Mouse (Mus musculus): ENCODE data around the gene Drc3. TPM values are rescaled to one million over a fixed set of nuclear protein-coding genes. Genes with fewer than 3 reads are reported as not detected.
A peak's percentile ranks its signal among the peaks of the same experiment; 100 is the strongest.

Drc3 gene
- polyA plus RNA-seq, 1 experiment from 2014 or later = 11.2 TPM

GRCm38 (mm10) chr11:60368909-60369308, 15.8 kb downstream of the Drc3 start:
- no peak for ATAC-seq (ENCODE audit: low read depth)
- H3K36me3 ChIP-seq (ENCODE audit: control insufficient read depth, insufficient read depth, low read length) = no peaks in the 10 kb centered on the region
- peaks cover 4% of the 10 kb centered on the region; the same call in 1 of the 2 replicates for H3K4me1 ChIP-seq (replicated peaks; ENCODE audit: control insufficient read depth, insufficient read depth, low read length)
- H3K27ac ChIP-seq (ENCODE audit: low read length) = no peak overlapping the region
- 66% methylated on average over 4 of the region's 4 CpGs for WGBS
- H3K9me3 ChIP-seq (ENCODE audit: control insufficient read depth, low read length) = no peaks in the 10 kb centered on the region
- no peak overlapping the region for H3K9ac ChIP-seq (ENCODE audit: low read length)
- no peak overlapping the region for H3K4me2 ChIP-seq (ENCODE audit: low read depth, low read length)
- no peak overlapping the region for H3K4me3 ChIP-seq (ENCODE audit: low read length)
- H3K27me3 ChIP-seq (ENCODE audit: control insufficient read depth, insufficient read depth, low read depth, low read length) = no peaks in the 10 kb centered on the region

GRCm38 (mm10) chr11:60369448-60369847, 16.3 kb downstream of the Drc3 start:
- Histone ChIP-seq H3K27ac (ENCODE audit: low read length) (no peak overlapping the region), H3K9me3 (ENCODE audit: control insufficient read depth, low read length) (no peaks in the 10 kb centered on the region), H3K4me3 (ENCODE audit: low read length) (no peak overlapping the region), H3K4me1 (replicated peaks; ENCODE audit: control insufficient read depth, insufficient read depth, low read length) (peaks cover 4% of the 10 kb centered on the region; the same call in 1 of the 2 replicates), H3K27me3 (ENCODE audit: control insufficient read depth, insufficient read depth, low read depth, low read length) (no peaks in the 10 kb centered on the region), H3K36me3 (ENCODE audit: control insufficient read depth, insufficient read depth, low read length) (no peaks in the 10 kb centered on the region), H3K4me2 (ENCODE audit: low read depth, low read length) (no peak overlapping the region), H3K9ac (ENCODE audit: low read length) (no peak overlapping the region)
- ATAC-seq (ENCODE audit: low read depth) = no peak
- WGBS = 58% methylated on average over 4 of the region's 4 CpGs

GRCm38 (mm10) chr11:60370431-60370830, 17.3 kb downstream of the Drc3 start:
- H3K36me3 ChIP-seq (ENCODE audit: control insufficient read depth, insufficient read depth, low read length) = no peaks in the 10 kb centered on the region
- no peak overlapping the region for H3K4me3 ChIP-seq (ENCODE audit: low read length)
- WGBS = 83% methylated on average over 13 of the region's 13 CpGs
- H3K4me1 ChIP-seq (replicated peaks; ENCODE audit: control insufficient read depth, insufficient read depth, low read length) = peaks cover 4% of the 10 kb centered on the region; the same call in 1 of the 2 replicates
- no peak for ATAC-seq (ENCODE audit: low read depth)
- no peak overlapping the region for H3K27ac ChIP-seq (ENCODE audit: low read length)
- H3K9me3 ChIP-seq (ENCODE audit: control insufficient read depth, low read length) = no peaks in the 10 kb centered on the region
- H3K9ac ChIP-seq (ENCODE audit: low read length) = no peak overlapping the region
- no peaks in the 10 kb centered on the region for H3K27me3 ChIP-seq (ENCODE audit: control insufficient read depth, insufficient read depth, low read depth, low read length)
- H3K4me2 ChIP-seq (ENCODE audit: low read depth, low read length) = no peak overlapping the region

GRCm38 (mm10) chr11:60374481-60374880, 21.4 kb downstream of the Drc3 start:
- no peak overlapping the region for H3K4me2 ChIP-seq (ENCODE audit: low read depth, low read length)
- no peak for ATAC-seq (ENCODE audit: low read depth)
- no peak overlapping the region for H3K9ac ChIP-seq (ENCODE audit: low read length)
- H3K4me3 ChIP-seq (ENCODE audit: low read length) = no peak overlapping the region
- H3K36me3 ChIP-seq (ENCODE audit: control insufficient read depth, insufficient read depth, low read length) = no peaks in the 10 kb centered on the region
- H3K9me3 ChIP-seq (ENCODE audit: control insufficient read depth, low read length) = no peaks in the 10 kb centered on the region
- H3K27ac ChIP-seq (ENCODE audit: low read length) = no peak overlapping the region
- no peaks in the 10 kb centered on the region for H3K4me1 ChIP-seq (replicated peaks; ENCODE audit: control insufficient read depth, insufficient read depth, low read length)
- H3K27me3 ChIP-seq (ENCODE audit: control insufficient read depth, insufficient read depth, low read depth, low read length) = no peaks in the 10 kb centered on the region
- WGBS = 72% methylated on average over 6 of the region's 6 CpGs

- Histone ChIP-seq H3K4me3 (ENCODE audit: low read length) (no peak overlapping the region), H3K27ac (ENCODE audit: low read length) (no peak overlapping the region), H3K36me3 (ENCODE audit: control insufficient read depth, insufficient read depth, low read length) (no peaks in the 10 kb centered on the region), H3K9me3 (ENCODE audit: control insufficient read depth, low read length) (no peaks in the 10 kb centered on the region), H3K9ac (ENCODE audit: low read length) (no peak overlapping the region), H3K27me3 (ENCODE audit: control insufficient read depth, insufficient read depth, low read depth, low read length) (no peaks in the 10 kb centered on the region), H3K4me2 (ENCODE audit: low read depth, low read length) (no peak overlapping the region), H3K4me1 (replicated peaks; ENCODE audit: control insufficient read depth, insufficient read depth, low read length) (no peaks in the 10 kb centered on the region)
- WGBS = 79% methylated on average over 6 of the region's 6 CpGs
- ATAC-seq (ENCODE audit: low read depth) = no peak
Observed at GRCm38 (mm10) chr11:60383518-60383917, 30.4 kb downstream of the Drc3 start.

GRCm38 (mm10) chr11:60384762-60385421, 31.8 kb downstream of the Drc3 start:
- Histone ChIP-seq H3K4me1 (replicated peaks; ENCODE audit: control insufficient read depth, insufficient read depth, low read length) (no peaks in the 10 kb centered on the region), H3K36me3 (ENCODE audit: control insufficient read depth, insufficient read depth, low read length) (no peaks in the 10 kb centered on the region), H3K9ac (ENCODE audit: low read length) (no peak overlapping the region), H3K27ac (ENCODE audit: low read length) (no peak overlapping the region), H3K9me3 (ENCODE audit: control insufficient read depth, low read length) (no peaks in the 10 kb centered on the region), H3K27me3 (ENCODE audit: control insufficient read depth, insufficient read depth, low read depth, low read length) (no peaks in the 10 kb centered on the region), H3K4me2 (ENCODE audit: low read depth, low read length) (0 out of 2 replicates have a peak overlapping the region, but pooled peaks have one; percentile 8), H3K4me3 (ENCODE audit: low read length) (no peak overlapping the region)
- no peak for ATAC-seq (ENCODE audit: low read depth)
- 4% methylated on average over 16 of the region's 16 CpGs for WGBS

- ATAC-seq (ENCODE audit: low read depth) = no peak
- WGBS = 71% methylated on average over 5 of the region's 5 CpGs
- no peaks in the 10 kb centered on the region for H3K9me3 ChIP-seq (ENCODE audit: control insufficient read depth, low read length)
Observed at GRCm38 (mm10) chr11:60385946-60386345, 32.8 kb downstream of the Drc3 start.

GRCm38 (mm10) chr11:60387944-60388343, 34.8 kb downstream of the Drc3 start:
- H3K36me3 ChIP-seq (ENCODE audit: control insufficient read depth, insufficient read depth, low read length) = no peaks in the 10 kb centered on the region
- WGBS = 79% methylated on average over 2 of the region's 2 CpGs
- no peaks in the 10 kb centered on the region for H3K27me3 ChIP-seq (ENCODE audit: control insufficient read depth, insufficient read depth, low read depth, low read length)
- H3K4me2 ChIP-seq (ENCODE audit: low read depth, low read length) = no peak overlapping the region
- H3K4me1 ChIP-seq (replicated peaks; ENCODE audit: control insufficient read depth, insufficient read depth, low read length) = no peaks in the 10 kb centered on the region
- H3K9me3 ChIP-seq (ENCODE audit: control insufficient read depth, low read length) = no peaks in the 10 kb centered on the region
- ATAC-seq (ENCODE audit: low read depth) = no peak
- no peak overlapping the region for H3K9ac ChIP-seq (ENCODE audit: low read length)
- H3K4me3 ChIP-seq (ENCODE audit: low read length) = no peak overlapping the region
- no peak overlapping the region for H3K27ac ChIP-seq (ENCODE audit: low read length)

More at GRCm38 (mm10) chr11:60385946-60386345, 32.8 kb downstream of the Drc3 start:
- Histone ChIP-seq H3K4me2 (ENCODE audit: low read depth, low read length) (no peak overlapping the region), H3K27me3 (ENCODE audit: control insufficient read depth, insufficient read depth, low read depth, low read length) (no peaks in the 10 kb centered on the region), H3K9ac (ENCODE audit: low read length) (no peak overlapping the region), H3K4me3 (ENCODE audit: low read length) (no peak overlapping the region), H3K27ac (ENCODE audit: low read length) (no peak overlapping the region), H3K4me1 (replicated peaks; ENCODE audit: control insufficient read depth, insufficient read depth, low read length) (no peaks in the 10 kb centered on the region), H3K36me3 (ENCODE audit: control insufficient read depth, insufficient read depth, low read length) (no peaks in the 10 kb centered on the region)

GRCm38 (mm10) chr11:60391346-60391745, 38.2 kb downstream of the Drc3 start:
- H3K4me2 ChIP-seq (ENCODE audit: low read depth, low read length) = no peak overlapping the region
- no peak for ATAC-seq (ENCODE audit: low read depth)
- no peaks in the 10 kb centered on the region for H3K27me3 ChIP-seq (ENCODE audit: control insufficient read depth, insufficient read depth, low read depth, low read length)
- no peaks in the 10 kb centered on the region for H3K4me1 ChIP-seq (replicated peaks; ENCODE audit: control insufficient read depth, insufficient read depth, low read length)
- H3K36me3 ChIP-seq (ENCODE audit: control insufficient read depth, insufficient read depth, low read length) = no peaks in the 10 kb centered on the region
- H3K4me3 ChIP-seq (ENCODE audit: low read length) = no peak overlapping the region
- H3K9me3 ChIP-seq (ENCODE audit: control insufficient read depth, low read length) = no peaks in the 10 kb centered on the region
- no peak overlapping the region for H3K27ac ChIP-seq (ENCODE audit: low read length)
- 75% methylated on average over 6 of the region's 6 CpGs for WGBS
- H3K9ac ChIP-seq (ENCODE audit: low read length) = no peak overlapping the region
